In genomic region chr8:126931720-126932119, GRCm38 (mm10) we compare ENCODE assay signal across 11 mouse cellular contexts. TPM values are rescaled to one million over a fixed set of nuclear protein-coding genes. Genes with fewer than 3 reads are reported as not detected.
DNase-seq lines count a peak whose midpoint lies in the region; ATAC-seq and TF ChIP-seq lines count a peak whose summit lies in the region.
"Had no signal": no experiment of that assay in that cellular context is flagged by ENCODE, and none has a peak within 500 bp of the region (broad histone marks: within the 10 kb centered on the region; RNA-seq: fewer than 3 reads in every experiment).

No protein-coding gene starts in this region.

- no peak overlapping the region for H3K27ac ChIP-seq in heart, postnatal 0 days (ENCODE audit: low read depth)
- H3K27ac ChIP-seq in heart, embryonic 12.5 days (ENCODE audit: poor library complexity, severe bottlenecking), result no peak overlapping the region
- peak overlapping the region; percentile 17; the same call in 1 of the 2 replicates for H3K27ac ChIP-seq in MEL (ENCODE audit: control insufficient read depth, low read depth, low read length)
- peak overlapping the region; percentile 33; the same call in 1 of the 2 replicates for H3K27ac ChIP-seq in embryonic fibroblast, embryonic 13.5 days (ENCODE audit: insufficient read depth, low read length)
- H3K27ac ChIP-seq in forebrain, embryonic 16.5 days (ENCODE audit: low read length), result no peak overlapping the region
- H3K27ac ChIP-seq: forebrain, embryonic 12.5 days; heart, embryonic 13.5 days had no signal

- no peak for TF ChIP-seq POLR2A in MEL (IDR thresholded peaks at IDR 0.05; ENCODE audit: control insufficient read depth in 1 of 2, insufficient read depth in 1 of 2, low read depth in 1 of 2, low read length in 2 of 2, poor library complexity in 1 of 2)
- no peak for TF ChIP-seq POLR2A in embryonic fibroblast, embryonic 13.5 days (IDR thresholded peaks at IDR 0.05; ENCODE audit: low read depth, low read length)

- H3K9me3 ChIP-seq in heart, postnatal 0 days (replicated peaks; ENCODE audit: control insufficient read depth, low read length), result no peaks in the 10 kb centered on the region
- H3K9me3 ChIP-seq in heart, embryonic 12.5 days (replicated peaks), result no peaks in the 10 kb centered on the region
- H3K9me3 ChIP-seq in MEL (replicated peaks; ENCODE audit: insufficient read depth, low read length), result no peaks in the 10 kb centered on the region
- H3K9me3 ChIP-seq in forebrain, embryonic 16.5 days (ENCODE audit: control insufficient read depth, low read length), result no peaks in the 10 kb centered on the region
- H3K9me3 ChIP-seq: forebrain, embryonic 12.5 days; heart, embryonic 13.5 days had no signal

- DNase-seq in heart, postnatal 0 days (ENCODE audit: low spot score), result peak; percentile 38
- DNase-seq in 3T3-L1 (ENCODE audit: low read depth, low spot score) (peak; percentile 65), MEL (ENCODE audit: low read depth, low spot score) (peak; percentile 70)
- DNase-seq in spleen, postnatal 4 days (ENCODE audit: low spot score in 2 of 2), result no peak
- DNase-seq in gastrocnemius, postnatal 25 days, result no peak
- DNase-seq: kidney, adult 18-20 months had no signal

- no peak for TF ChIP-seq RAD21 in MEL (IDR thresholded peaks at IDR 0.05; ENCODE audit: low read depth, low read length)

- no peak for TF ChIP-seq EP300 in heart, postnatal 0 days (IDR thresholded peaks at IDR 0.05; ENCODE audit: low read depth)
- no peak for TF ChIP-seq EP300 in MEL (IDR thresholded peaks at IDR 0.05; ENCODE audit: low read depth in 1 of 2, low read length in 2 of 2)

- ATAC-seq in heart, postnatal 0 days (ENCODE audit: insufficient read depth, low read depth), result peak; percentile 42; the same call in 1 of the 2 replicates
- no peak for ATAC-seq in heart, embryonic 12.5 days (ENCODE audit: insufficient number of reproducible peaks, low FRiP score)
- no peak for ATAC-seq in forebrain, embryonic 16.5 days

- no peak overlapping the region for H3K4me2 ChIP-seq in heart, postnatal 0 days (ENCODE audit: low read depth, low read length)
- H3K4me2 ChIP-seq in heart, embryonic 12.5 days, result no peak overlapping the region
- no peak overlapping the region for H3K4me2 ChIP-seq in forebrain, embryonic 16.5 days (ENCODE audit: low read length)
- H3K4me2 ChIP-seq: forebrain, embryonic 12.5 days; heart, embryonic 13.5 days had no signal

- peaks cover 62% of the 10 kb centered on the region for H3K36me3 ChIP-seq in heart, postnatal 0 days (replicated peaks; ENCODE audit: control insufficient read depth, insufficient read depth, low read length)
- H3K36me3 ChIP-seq in heart, embryonic 12.5 days, result peaks cover 64% of the 10 kb centered on the region
- H3K36me3 ChIP-seq in MEL (ENCODE audit: control insufficient read depth in 1 of 2, insufficient read depth in 2 of 2, low read length in 2 of 2), result peaks cover 13 to 20% of the 10 kb centered on the region in 2 experiments
- H3K36me3 ChIP-seq in forebrain, embryonic 16.5 days (ENCODE audit: control insufficient read depth, insufficient read depth), result peaks cover 22% of the 10 kb centered on the region

- no peak overlapping the region for H3K4me3 ChIP-seq in heart, postnatal 0 days (ENCODE audit: low read depth, low read length)
- no peak overlapping the region for H3K4me3 ChIP-seq in heart, embryonic 12.5 days
- no peak overlapping the region for H3K4me3 ChIP-seq in MEL (ENCODE audit: control insufficient read depth in 1 of 2, insufficient read depth in 1 of 2, low read depth in 2 of 2, low read length in 2 of 2)
- no peak overlapping the region for H3K4me3 ChIP-seq in embryonic fibroblast, embryonic 13.5 days (ENCODE audit: insufficient read depth, low read length)
- no peak overlapping the region for H3K4me3 ChIP-seq in forebrain, embryonic 16.5 days (replicated peaks; ENCODE audit: low read length)
- H3K4me3 ChIP-seq: forebrain, embryonic 12.5 days; heart, embryonic 13.5 days had no signal

- H3K4me1 ChIP-seq in heart, postnatal 0 days (ENCODE audit: control insufficient read depth, insufficient read depth), result no peaks in the 10 kb centered on the region
- peaks cover 23% of the 10 kb centered on the region for H3K4me1 ChIP-seq in heart, embryonic 12.5 days (replicated peaks)
- no peaks in the 10 kb centered on the region; a peak in 1 of 4 replicates for H3K4me1 ChIP-seq in MEL (ENCODE audit: control insufficient read depth in 1 of 2, insufficient read depth in 2 of 2, low read length in 2 of 2)
- peaks cover 18% of the 10 kb centered on the region for H3K4me1 ChIP-seq in embryonic fibroblast, embryonic 13.5 days (ENCODE audit: control insufficient read depth, insufficient read depth, low read length)
- H3K4me1 ChIP-seq in forebrain, embryonic 16.5 days (replicated peaks; ENCODE audit: control insufficient read depth, insufficient read depth, low read length), result no peaks in the 10 kb centered on the region
- H3K4me1 ChIP-seq: forebrain, embryonic 12.5 days had no signal

- no peaks in the 10 kb centered on the region for H3K27me3 ChIP-seq in heart, postnatal 0 days (ENCODE audit: control insufficient read depth, insufficient read depth, low read length)
- H3K27me3 ChIP-seq in heart, embryonic 12.5 days (replicated peaks), result no peaks in the 10 kb centered on the region
- no peaks in the 10 kb centered on the region for H3K27me3 ChIP-seq in MEL (ENCODE audit: control insufficient read depth in 1 of 2, insufficient read depth in 2 of 2, low read length in 2 of 2)
- no peaks in the 10 kb centered on the region for H3K27me3 ChIP-seq in forebrain, embryonic 16.5 days (replicated peaks; ENCODE audit: control insufficient read depth, insufficient read depth, low read length)
- H3K27me3 ChIP-seq: forebrain, embryonic 12.5 days; heart, embryonic 13.5 days had no signal

- H3K9ac ChIP-seq in heart, postnatal 0 days (replicated peaks; ENCODE audit: low read depth, low read length), result no peak overlapping the region
- no peak overlapping the region for H3K9ac ChIP-seq in heart, embryonic 12.5 days
- H3K9ac ChIP-seq in MEL (ENCODE audit: control insufficient read depth, low read depth, low read length, poor library complexity, severe bottlenecking), result no peak overlapping the region
- no peak overlapping the region for H3K9ac ChIP-seq in forebrain, embryonic 16.5 days (replicated peaks; ENCODE audit: low read depth, low read length)
- H3K9ac ChIP-seq: forebrain, embryonic 12.5 days; heart, embryonic 13.5 days had no signal

- 26% methylated on average over 2 of the region's 2 CpGs for WGBS in heart, postnatal 0 days
- 24% methylated on average over 2 of the region's 2 CpGs for WGBS in heart, embryonic 12.5 days
- WGBS in forebrain, embryonic 16.5 days, result 53% methylated on average over 2 of the region's 2 CpGs

- TF ChIP-seq CTCF in heart, postnatal 0 days (IDR thresholded peaks at IDR 0.05; ENCODE audit: low read depth), result peak; percentile 43
- peak in 2 of 3 experiments; percentile 33 to 51; a peak in 4 of 6 replicates for TF ChIP-seq CTCF in MEL (IDR thresholded peaks at IDR 0.05 in 2 of 3, conservative IDR thresholded peaks at IDR 0.05 in 1 of 3; ENCODE audit: control insufficient read depth in 1 of 3, insufficient read depth in 1 of 3, low read depth in 2 of 3, low read length in 3 of 3, poor library complexity in 1 of 3, severe bottlenecking in 1 of 3)
- no peak for TF ChIP-seq CTCF in embryonic fibroblast, embryonic 13.5 days (IDR thresholded peaks at IDR 0.05; ENCODE audit: borderline replicate concordance, insufficient read depth, low read length)

- peaks cover 3% of the 10 kb centered on the region; the same call in 1 of the 2 replicates for H3K79me2 ChIP-seq in MEL (ENCODE audit: control insufficient read depth, insufficient read depth, low read length, poor library complexity)

TF ChIP-seq in MEL, 35 proteins besides CTCF, POLR2A, EP300 and RAD21:
- TF ChIP-seq MXI1 (IDR thresholded peaks at IDR 0.05; ENCODE audit: low read depth, low read length) (0 out of 2 replicates have a peak, but pooled peaks have one; percentile 15), MAFK (IDR thresholded peaks at IDR 0.05; ENCODE audit: borderline replicate concordance, low read depth, low read length) (no peak), NELFE (IDR thresholded peaks at IDR 0.05; ENCODE audit: low read depth, low read length) (0 out of 2 replicates have a peak, but pooled peaks have one; percentile 12)

RNA-seq across cellular contexts. Expression of gene Tomm20, which starts 13.9 kb away (rescaled TPM):
- 52.6 and 65.3 TPM in 2 replicates for total RNA-seq in heart, postnatal 0 days (2014; rRNA removed; ENCODE audit: low replicate concordance)
- 203 and 213 TPM in 2 replicates for polyA plus RNA-seq in heart, postnatal 0 days (2015; fragmentation: Nextera tagmentation; extraction: Ambion mirVana)
- polyA plus RNA-seq in heart, embryonic 12.5 days (2016; fragmentation: Nextera tagmentation; extraction: Ambion mirVana), result 211 TPM in 2 replicates
- total RNA-seq in MEL (2012; rRNA removed), result 618 and 676 TPM in 2 replicates
- polyA plus RNA-seq in MEL (2012; ENCODE audit: insufficient read depth in 1 of 2, insufficient read length in 2 of 2, low read depth in 1 of 2, low replicate concordance in 2 of 2, missing spikeins in 1 of 2), result 100 to 1,000 TPM in 1 of 2 experiments, not detected in 1; 886 TPM
- 193 and 252 TPM in 2 replicates for polyA plus RNA-seq in embryonic fibroblast, embryonic 13.5 days (2011; ENCODE audit: insufficient read length, low read depth, missing spikeins)
- 191 and 193 TPM in 2 replicates for polyA plus RNA-seq in forebrain, embryonic 16.5 days (2015; fragmentation: Nextera tagmentation; extraction: Ambion mirVana)
- 10 to 100 TPM; 84.5 to 86.1 TPM for total RNA-seq in gastrocnemius, postnatal 25 days (2021)

RNA-seq across cellular contexts. Expression of gene Rbm34, which starts 39.2 kb away (rescaled TPM):
- 1.3 and 3.9 TPM in 2 replicates for total RNA-seq in heart, postnatal 0 days (2014; rRNA removed; ENCODE audit: low replicate concordance)
- 8.0 and 8.8 TPM in 2 replicates for polyA plus RNA-seq in heart, postnatal 0 days (2015; fragmentation: Nextera tagmentation; extraction: Ambion mirVana)
- 16.8 and 17.9 TPM in 2 replicates for polyA plus RNA-seq in heart, embryonic 12.5 days (2016; fragmentation: Nextera tagmentation; extraction: Ambion mirVana)
- 24.4 and 25.9 TPM in 2 replicates for total RNA-seq in MEL (2012; rRNA removed)
- polyA plus RNA-seq in MEL (2012; ENCODE audit: insufficient read depth in 1 of 2, insufficient read length in 2 of 2, low read depth in 1 of 2, low replicate concordance in 2 of 2, missing spikeins in 1 of 2), result 10 to 100 TPM in 1 of 2 experiments, not detected in 1; 25.9 TPM
- polyA plus RNA-seq in embryonic fibroblast, embryonic 13.5 days (2011; ENCODE audit: insufficient read length, low read depth, missing spikeins), result 20.9 and 21.3 TPM in 2 replicates
- 23.8 and 23.9 TPM in 2 replicates for polyA plus RNA-seq in forebrain, embryonic 16.5 days (2015; fragmentation: Nextera tagmentation; extraction: Ambion mirVana)
- 1 to 10 TPM; 3.7 to 4.3 TPM for total RNA-seq in gastrocnemius, postnatal 25 days (2021)

Comparison
In these comparisons a context has a peak if more than half of its experiments do, and no peak if none do; other contexts are left out.
1. DNase-seq: peak in heart, postnatal 0 days (single experiment), 3T3-L1 (single experiment) and MEL (single experiment); none in spleen, postnatal 4 days (0 of 2) and gastrocnemius, postnatal 25 days (single experiment).
2. H3K27ac ChIP-seq: peak in MEL (single experiment) and embryonic fibroblast, embryonic 13.5 days (single experiment); none in heart, postnatal 0 days (single experiment), heart, embryonic 12.5 days (single experiment) and forebrain, embryonic 16.5 days (single experiment).